Mouse (Mus musculus): Measurements from ENCODE around the gene Mrm1. TPM values are rescaled to one million over a fixed set of nuclear protein-coding genes. Genes with fewer than 3 reads are reported as not detected.
A peak's percentile ranks its signal among the peaks of the same experiment; 100 is the strongest.

The Mrm1 gene
- polyA plus RNA-seq, 1 experiment from 2014 or later: 10.3 TPM

- Histone ChIP-seq H3K4me2 (no peak overlapping the region), H3K27me3 (peaks cover 15% of the 10 kb centered on the region), H3K36me3 (no peaks in the 10 kb centered on the region), H3K9ac (no peak overlapping the region), H3K9me3 (no peaks in the 10 kb centered on the region), H3K4me3 (no peak overlapping the region), H3K4me1 (peaks cover 6% of the 10 kb centered on the region; the same call in 1 of the 2 replicates), H3K27ac (no peak overlapping the region)
- ATAC-seq (ENCODE audit: insufficient number of reproducible peaks, insufficient read depth, low FRiP score, low TSS enrichment, low read depth): no peak
- WGBS: 16% methylated on average over 21 of the region's 21 CpGs
These were observed 21.5 kb downstream of the Mrm1 start for GRCm38 (mm10) chr11:84797627-84798353.

- H3K9me3 ChIP-seq: no peaks in the 10 kb centered on the region
- peaks cover 6% of the 10 kb centered on the region; the same call in 1 of the 2 replicates for H3K4me1 ChIP-seq
- H3K27ac ChIP-seq: no peak overlapping the region
- no peak for ATAC-seq (ENCODE audit: insufficient number of reproducible peaks, insufficient read depth, low FRiP score, low TSS enrichment, low read depth)
- WGBS: 40% methylated on average over 10 of the region's 10 CpGs
- H3K27me3 ChIP-seq: peaks cover 15% of the 10 kb centered on the region
- no peaks in the 10 kb centered on the region for H3K36me3 ChIP-seq
- H3K4me2 ChIP-seq: no peak overlapping the region
- no peak overlapping the region for H3K9ac ChIP-seq
- H3K4me3 ChIP-seq: no peak overlapping the region
These were observed 22.3 kb downstream of the Mrm1 start for GRCm38 (mm10) chr11:84797026-84797425.

- Histone ChIP-seq H3K4me1 (peaks cover 6% of the 10 kb centered on the region; the same call in 1 of the 2 replicates), H3K36me3 (no peaks in the 10 kb centered on the region), H3K27me3 (peaks cover 23% of the 10 kb centered on the region), H3K27ac (no peak overlapping the region), H3K9me3 (no peaks in the 10 kb centered on the region), H3K4me2 (peak overlapping the region; percentile 56), H3K9ac (peak overlapping the region; percentile 58; the same call in 1 of the 2 replicates), H3K4me3 (peak overlapping the region; percentile 16)
- no peak for ATAC-seq (ENCODE audit: insufficient number of reproducible peaks, insufficient read depth, low FRiP score, low TSS enrichment, low read depth)
- WGBS: 10% methylated on average over 17 of the region's 17 CpGs
These were observed 24.7 kb downstream of the Mrm1 start for GRCm38 (mm10) chr11:84794496-84795113.

- Histone ChIP-seq H3K27ac (no peak overlapping the region), H3K36me3 (no peaks in the 10 kb centered on the region), H3K9ac (no peak overlapping the region), H3K9me3 (no peaks in the 10 kb centered on the region), H3K4me1 (peaks cover 6% of the 10 kb centered on the region; the same call in 1 of the 2 replicates), H3K4me3 (no peak overlapping the region), H3K4me2 (no peak overlapping the region), H3K27me3 (peaks cover 26% of the 10 kb centered on the region)
- no peak for ATAC-seq (ENCODE audit: insufficient number of reproducible peaks, insufficient read depth, low FRiP score, low TSS enrichment, low read depth)
These were observed 25.8 kb downstream of the Mrm1 start for GRCm38 (mm10) chr11:84793545-84793944.

- 45% methylated on average over 6 of the region's 6 CpGs for WGBS
- peaks cover 27% of the 10 kb centered on the region for H3K27me3 ChIP-seq
- no peak overlapping the region for H3K9ac ChIP-seq
- H3K4me3 ChIP-seq: no peak overlapping the region
- H3K27ac ChIP-seq: no peak overlapping the region
- H3K4me1 ChIP-seq: peaks cover 6% of the 10 kb centered on the region; the same call in 1 of the 2 replicates
- no peaks in the 10 kb centered on the region for H3K36me3 ChIP-seq
- ATAC-seq (ENCODE audit: insufficient number of reproducible peaks, insufficient read depth, low FRiP score, low TSS enrichment, low read depth): no peak
- H3K9me3 ChIP-seq: no peaks in the 10 kb centered on the region
- H3K4me2 ChIP-seq: no peak overlapping the region
These were observed 28.9 kb downstream of the Mrm1 start for GRCm38 (mm10) chr11:84790383-84790782.

GRCm38 (mm10) chr11:84780143-84780870, 39.0 kb downstream of the Mrm1 start:
- peak overlapping the region; percentile 31 for H3K4me2 ChIP-seq
- no peak overlapping the region for H3K4me3 ChIP-seq
- H3K36me3 ChIP-seq: no peaks in the 10 kb centered on the region
- peaks cover 64% of the 10 kb centered on the region for H3K27me3 ChIP-seq
- no peak overlapping the region for H3K9ac ChIP-seq
- H3K27ac ChIP-seq: no peak overlapping the region
- WGBS: 2% methylated on average over 19 of the region's 19 CpGs
- H3K9me3 ChIP-seq: no peaks in the 10 kb centered on the region
- ATAC-seq (ENCODE audit: insufficient number of reproducible peaks, insufficient read depth, low FRiP score, low TSS enrichment, low read depth): no peak
- H3K4me1 ChIP-seq: peaks cover 21% of the 10 kb centered on the region

- Histone ChIP-seq H3K4me2 (peak overlapping the region; percentile 7; the same call in 1 of the 2 replicates), H3K27ac (peak overlapping the region; percentile 51; the same call in 1 of the 2 replicates), H3K4me1 (peaks cover 23% of the 10 kb centered on the region), H3K9ac (no peak overlapping the region), H3K4me3 (no peak overlapping the region), H3K9me3 (no peaks in the 10 kb centered on the region), H3K27me3 (peaks cover 62% of the 10 kb centered on the region), H3K36me3 (no peaks in the 10 kb centered on the region)
- no peak for ATAC-seq (ENCODE audit: insufficient number of reproducible peaks, insufficient read depth, low FRiP score, low TSS enrichment, low read depth)
- WGBS: 4% methylated on average over 4 of the region's 4 CpGs
These were observed 43.8 kb downstream of the Mrm1 start for GRCm38 (mm10) chr11:84775560-84775959.

- H3K9ac ChIP-seq: no peak overlapping the region
- H3K9me3 ChIP-seq: no peaks in the 10 kb centered on the region
- H3K4me3 ChIP-seq: no peak overlapping the region
- H3K27ac ChIP-seq: peak overlapping the region; percentile 51; the same call in 1 of the 2 replicates
- no peak for ATAC-seq (ENCODE audit: insufficient number of reproducible peaks, insufficient read depth, low FRiP score, low TSS enrichment, low read depth)
- peaks cover 18% of the 10 kb centered on the region for H3K4me1 ChIP-seq
- no peaks in the 10 kb centered on the region for H3K36me3 ChIP-seq
- 48% methylated on average over 13 of the region's 13 CpGs for WGBS
- 0 out of 2 replicates have a peak overlapping the region, but pooled peaks have one; percentile 7 for H3K4me2 ChIP-seq
- H3K27me3 ChIP-seq: peaks cover 58% of the 10 kb centered on the region
These were observed 44.3 kb downstream of the Mrm1 start for GRCm38 (mm10) chr11:84774870-84775514.

GRCm38 (mm10) chr11:84767898-84768297, 51.4 kb downstream of the Mrm1 start:
- Histone ChIP-seq H3K27me3 (peaks cover 64% of the 10 kb centered on the region), H3K4me1 (peaks cover 23% of the 10 kb centered on the region), H3K4me2 (no peak overlapping the region), H3K27ac (no peak overlapping the region), H3K9ac (no peak overlapping the region), H3K36me3 (no peaks in the 10 kb centered on the region), H3K9me3 (no peaks in the 10 kb centered on the region), H3K4me3 (no peak overlapping the region)
- ATAC-seq (ENCODE audit: insufficient number of reproducible peaks, insufficient read depth, low FRiP score, low TSS enrichment, low read depth): no peak
- 75% methylated on average over 6 of the region's 6 CpGs for WGBS

- H3K4me1 ChIP-seq: peaks cover 27% of the 10 kb centered on the region
- WGBS: 13% methylated on average over 5 of the region's 5 CpGs
- no peak overlapping the region; the same call in 1 of the 2 replicates for H3K4me2 ChIP-seq
- H3K27ac ChIP-seq: no peak overlapping the region
- no peaks in the 10 kb centered on the region for H3K36me3 ChIP-seq
- no peaks in the 10 kb centered on the region for H3K9me3 ChIP-seq
- peaks cover 75% of the 10 kb centered on the region for H3K27me3 ChIP-seq
- no peak overlapping the region for H3K4me3 ChIP-seq
- H3K9ac ChIP-seq: no peak overlapping the region
- ATAC-seq (ENCODE audit: insufficient number of reproducible peaks, insufficient read depth, low FRiP score, low TSS enrichment, low read depth): no peak
These were observed 54.2 kb downstream of the Mrm1 start for GRCm38 (mm10) chr11:84765125-84765524.

GRCm38 (mm10) chr11:84764527-84764961, 54.8 kb downstream of the Mrm1 start:
- Histone ChIP-seq H3K27ac (no peak overlapping the region), H3K27me3 (peaks cover 77% of the 10 kb centered on the region), H3K4me1 (peaks cover 27% of the 10 kb centered on the region), H3K9me3 (no peaks in the 10 kb centered on the region), H3K4me2 (peak overlapping the region; percentile 52), H3K36me3 (no peaks in the 10 kb centered on the region), H3K9ac (0 out of 2 replicates have a peak overlapping the region, but pooled peaks have one; percentile 49), H3K4me3 (peak overlapping the region; percentile 12; the same call in 1 of the 2 replicates)
- no peak for ATAC-seq (ENCODE audit: insufficient number of reproducible peaks, insufficient read depth, low FRiP score, low TSS enrichment, low read depth)
- WGBS: 2% methylated on average over 21 of the region's 21 CpGs
